Mouse (Mus musculus) spleen, adult 2 months (tissue): Measurements from ENCODE around the gene Muc5ac. TPM values are rescaled to one million over a fixed set of nuclear protein-coding genes. Genes with fewer than 3 reads are reported as not detected.

ENCODE experiments used
- DNase-seq, 2 experiments: peaks; one replicate each; pipeline versions ENCODE4 v3.0.0 to v3.0.0-alpha.2; 2012 to 2021; ENCODE audit warnings: low spot score in 2 of 2, low read depth in 1 of 2
- H3K27ac ChIP-seq: fragments of 200-500 bp; 2 replicates; pipeline ENCODE4 v1.5.1; 2012; ENCODE audit warnings: low read length, inconsistent platforms; ENCODE audit not compliant: insufficient read depth
- H3K27me3 ChIP-seq: fragments of 200-500 bp; 2 replicates; pipeline ENCODE4 v1.6.1; 2012; ENCODE audit warnings: mild to moderate bottlenecking, moderate library complexity, low read length, inconsistent platforms; ENCODE audit not compliant: control insufficient read depth, insufficient read depth
- H3K36me3 ChIP-seq: fragments of 200-500 bp; 2 replicates; pipeline ENCODE4 v1.6.1; 2012; ENCODE audit warnings: mild to moderate bottlenecking, low read length, inconsistent platforms; ENCODE audit not compliant: control insufficient read depth, insufficient read depth
- H3K4me1 ChIP-seq: fragments of 200-500 bp; 2 replicates; pipeline ENCODE4 v1.6.1; 2011; ENCODE audit warnings: inconsistent platforms; ENCODE audit not compliant: control insufficient read depth, insufficient read depth, insufficient read length
- H3K4me3 ChIP-seq: fragments of 200-500 bp; 2 replicates; pipeline ENCODE4 v1.5.1; 2011; ENCODE audit warnings: mild to moderate bottlenecking, inconsistent platforms; ENCODE audit not compliant: insufficient read depth, insufficient read length; ENCODE audit errors: extremely low read depth
- CTCF ChIP-seq: fragments of 200-500 bp; IDR thresholded peaks from 2 replicates; pipeline ENCODE4 v1.5.1; 2011; ENCODE audit warnings: mild to moderate bottlenecking, inconsistent platforms; ENCODE audit not compliant: insufficient read depth, insufficient read length, insufficient replicate concordance; ENCODE audit errors: extremely low read depth
- POLR2A ChIP-seq: fragments of 200-500 bp; IDR thresholded peaks from 2 replicates; pipeline ENCODE4 v1.6.1; 2011; ENCODE audit warnings: low read depth, low read length, inconsistent platforms
- WGBS: fragments of 180-500 bp; shearing (Covaris S2); methylation state at CpG from one replicate; pipeline ENCODE4 v1.1.7; 2018; 5-methylcytosine and 5-hydroxymethylcytosine counted together
- polyA plus RNA-seq: library from polyadenylated mRNA; depleted of rRNA; stranded (reverse); fragments of >200 nt; gene quantifications from 2 replicates; pipeline ENCODE4 v1.2.3, GENCODE M21; 2012; rRNA removed

Muc5ac gene
- polyA plus RNA-seq, 1 experiment = 0.05 TPM

DNA sequence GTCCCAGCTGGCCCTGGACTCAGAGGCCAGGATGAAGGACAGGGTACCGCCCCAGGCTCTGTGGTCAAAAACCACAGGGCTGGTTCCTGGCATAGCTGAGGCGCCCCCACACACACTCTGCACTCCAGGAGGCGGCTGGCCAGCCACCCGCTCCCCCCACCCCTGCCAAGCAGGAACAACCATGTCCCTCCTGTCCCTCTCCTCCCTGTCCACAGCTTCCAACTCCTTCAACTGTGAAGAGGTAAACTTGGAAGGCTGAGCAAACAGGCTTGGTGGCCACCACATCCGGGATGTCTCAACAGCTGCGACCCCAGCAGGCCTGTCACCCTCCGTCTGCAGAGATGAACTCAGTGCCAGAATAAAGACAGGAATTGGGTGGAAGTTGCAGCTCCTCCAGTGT is 47.2 kb downstream of the Muc5ac start:
- TF ChIP-seq POLR2A (no peak), CTCF (no peak)
- Histone ChIP-seq H3K27ac (no peak overlapping the region), H3K4me3 (no peak overlapping the region), H3K27me3 (no peaks in the 10 kb centered on the region), H3K36me3 (no peaks in the 10 kb centered on the region), H3K4me1 (peaks cover 5% of the 10 kb centered on the region; the same call in 1 of the 2 replicates)
- no peak for DNase-seq
- 14% methylated on average over 7 of the region's 7 CpGs for WGBS

GRCm38 (mm10) chr7:141836423-141836822 is 47.7 kb downstream of the Muc5ac start:
- Histone ChIP-seq H3K27me3 (no peaks in the 10 kb centered on the region), H3K27ac (no peak overlapping the region), H3K4me3 (no peak overlapping the region), H3K4me1 (peaks cover 5% of the 10 kb centered on the region; the same call in 1 of the 2 replicates), H3K36me3 (no peaks in the 10 kb centered on the region)
- DNase-seq = no peak
- WGBS = 56% methylated on average over 8 of the region's 8 CpGs
- TF ChIP-seq POLR2A = no peak
- TF ChIP-seq CTCF = no peak

GRCm38 (mm10) chr7:141838779-141839178 is 50.0 kb downstream of the Muc5ac start, which contains the start of gene Muc5b:
TSS of gene Muc5b (plus strand) at chr7:141839070.
- 56% methylated on average over 5 of the region's 5 CpGs for WGBS
- Histone ChIP-seq H3K4me1 (peaks cover 5% of the 10 kb centered on the region; the same call in 1 of the 2 replicates), H3K36me3 (no peaks in the 10 kb centered on the region), H3K27ac (no peak within 1 kb of the TSS), H3K4me3 (no peak within 1 kb of the TSS), H3K27me3 (no peaks in the 10 kb centered on the region)
- DNase-seq = no peak
- TF ChIP-seq CTCF (no peak), POLR2A (no peak)

- peaks cover 5% of the 10 kb centered on the region; the same call in 1 of the 2 replicates for H3K4me1 ChIP-seq
Observed at GRCm38 (mm10) chr7:141840354-141840753, 51.6 kb downstream of the Muc5ac start.

GRCm38 (mm10) chr7:141861046-141861445 is 72.3 kb downstream of the Muc5ac start:
- no peak for DNase-seq
- 6% methylated on average over 4 of the region's 4 CpGs for WGBS

More at GRCm38 (mm10) chr7:141840354-141840753, 51.6 kb downstream of the Muc5ac start:
- H3K36me3 ChIP-seq = no peaks in the 10 kb centered on the region
- H3K27me3 ChIP-seq = no peaks in the 10 kb centered on the region
- no peak overlapping the region for H3K27ac ChIP-seq
- DNase-seq = no peak
- 86% methylated on average over 10 of the region's 10 CpGs for WGBS
- TF ChIP-seq POLR2A (no peak), CTCF (no peak)
- no peak overlapping the region for H3K4me3 ChIP-seq

More at GRCm38 (mm10) chr7:141861046-141861445, 72.3 kb downstream of the Muc5ac start:
- TF ChIP-seq POLR2A = no peak
- TF ChIP-seq CTCF = no peak
- no peak overlapping the region for H3K27ac ChIP-seq
- H3K4me3 ChIP-seq = no peak overlapping the region
- no peaks in the 10 kb centered on the region for H3K27me3 ChIP-seq
- no peaks in the 10 kb centered on the region for H3K4me1 ChIP-seq
- no peaks in the 10 kb centered on the region for H3K36me3 ChIP-seq

Other genes starting within 250 kb of the Muc5ac start
- 13.8 and 14.6 TPM in 2 replicates for gene Chid1, start 249.1 kb upstream of the Muc5ac start, polyA plus RNA-seq
- gene Ap2a2, start 226.8 kb upstream of the Muc5ac start, polyA plus RNA-seq = 26.3 and 28.9 TPM in 2 replicates
- gene Muc6, start 133.7 kb upstream of the Muc5ac start, polyA plus RNA-seq = 0.06 and 0.08 TPM in 2 replicates
- 0.36 and 1.0 TPM in 2 replicates for gene Muc2, start 98.6 kb upstream of the Muc5ac start, polyA plus RNA-seq
- 0.01 TPM in 1 of 2 replicates, not detected in the other for gene Muc5b, start 50.1 kb downstream of the Muc5ac start, polyA plus RNA-seq
- 40.8 and 49.4 TPM in 2 replicates for gene Tollip, start 129.5 kb downstream of the Muc5ac start, polyA plus RNA-seq
- 0.67 and 1.6 TPM in 2 replicates for gene Brsk2, start 160.8 kb downstream of the Muc5ac start, polyA plus RNA-seq